Mouse (Mus musculus) mesoderm, embryonic 11.5 days (tissue): ENCODE results near the gene Zbtb5.
A peak's percentile ranks its signal among the peaks of the same experiment; 100 is the strongest.
"Not testable (repeated sequence)": the region's sequence is repeated elsewhere in the genome, so short reads cannot be mapped to it uniquely, and the experiment has no call there.

Source experiments
- DNase-seq: peaks from one replicate; pipeline ENCODE4 v3.0.0-alpha.2; 2012; ENCODE audit warnings: low read depth, low spot score

Zbtb5 gene

DNA sequence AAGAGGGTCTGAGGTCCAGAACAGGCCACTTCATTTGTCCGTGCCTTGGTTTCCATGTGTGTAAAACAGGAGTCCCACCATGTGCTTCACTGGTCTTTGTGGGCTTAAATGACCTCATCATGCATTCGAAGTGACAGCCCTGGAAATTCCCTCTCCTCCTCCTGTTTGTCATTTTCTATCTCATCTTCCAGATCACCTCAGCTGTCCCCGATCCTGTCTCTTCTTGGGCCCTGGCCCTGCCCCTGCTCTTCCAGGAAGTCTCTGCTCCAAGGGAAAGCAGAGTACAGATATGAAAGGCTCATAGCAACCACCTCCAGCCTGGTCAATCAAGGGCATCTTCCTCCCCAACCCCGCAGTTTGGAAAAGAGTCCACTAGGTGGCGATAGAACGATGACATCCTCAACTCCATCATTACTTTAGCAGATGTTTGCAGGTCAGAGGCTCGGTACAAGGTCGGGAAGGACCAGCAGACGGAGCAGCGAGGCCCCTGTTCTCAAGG lies 41.6 kb downstream of the Zbtb5 start:
- DNase-seq: peak; percentile 84

- no peak for DNase-seq
Observed at GRCm38 (mm10) chr4:44970056-44970455, 42.2 kb downstream of the Zbtb5 start.

DNA sequence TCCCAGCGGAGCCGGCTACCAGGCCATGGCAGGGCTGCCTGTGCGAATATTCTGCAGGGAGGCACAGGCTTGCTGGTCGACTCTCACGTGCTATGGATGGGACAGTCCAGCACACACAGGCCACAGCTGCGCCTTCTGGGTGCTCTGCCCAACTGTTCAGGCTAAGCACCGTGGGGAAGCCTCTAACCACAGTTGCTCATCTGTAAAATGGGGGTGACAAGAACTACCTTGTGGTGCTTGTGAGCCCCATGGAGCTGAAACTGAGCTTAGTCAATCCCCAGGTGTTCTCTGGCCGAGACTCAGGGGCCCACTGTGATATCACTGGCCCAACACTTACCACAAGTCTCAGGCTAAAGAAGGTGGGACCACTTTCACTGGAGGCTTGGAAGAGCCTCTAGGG lies 44.8 kb downstream of the Zbtb5 start:
- DNase-seq: no peak

- no peak for DNase-seq
Observed at GRCm38 (mm10) chr4:44965736-44966135, 46.5 kb downstream of the Zbtb5 start.

DNA sequence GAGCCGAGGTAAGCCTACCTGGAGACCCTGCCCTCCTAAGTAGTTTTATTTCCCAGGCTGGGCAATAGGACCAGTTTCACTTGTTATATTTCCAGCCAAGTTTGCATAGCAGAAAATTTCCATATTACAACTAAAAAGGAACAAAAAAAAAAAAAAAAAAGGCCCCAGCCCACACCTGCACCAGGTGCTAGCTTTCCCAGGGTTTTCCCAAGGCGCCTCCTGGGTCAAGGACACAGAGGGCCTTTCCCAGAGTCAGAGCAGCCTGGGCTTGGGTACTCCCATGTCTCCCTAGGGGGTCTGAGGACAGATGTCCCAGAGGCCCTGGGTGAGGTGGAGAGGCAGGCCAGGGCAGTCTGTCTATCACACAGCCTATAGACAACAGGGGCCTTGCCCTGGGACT lies 47.0 kb downstream of the Zbtb5 start:
- no peak for DNase-seq

DNA sequence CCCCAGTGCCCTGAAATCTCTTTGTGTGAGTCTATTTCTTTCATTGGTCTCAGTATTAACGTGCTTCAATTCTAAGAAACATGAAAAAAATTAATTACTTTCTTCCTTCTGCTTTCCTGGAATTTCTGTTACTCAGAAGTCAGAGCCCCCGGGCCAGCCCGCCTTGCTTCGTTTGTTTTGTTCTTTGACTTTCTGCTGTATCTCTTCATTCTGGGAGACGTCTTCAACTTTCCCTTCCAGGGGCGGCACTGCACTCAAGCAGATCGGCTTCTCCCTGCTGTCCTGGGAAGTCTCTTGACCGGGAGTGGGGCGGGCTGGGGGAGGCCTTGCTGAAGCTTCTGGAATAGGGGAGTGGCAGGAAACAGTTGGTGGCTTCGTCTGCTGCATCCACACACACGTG lies 49.1 kb downstream of the Zbtb5 start:
- DNase-seq: no peak

- DNase-seq: no peak
Observed at GRCm38 (mm10) chr4:44959220-44959619, 53.0 kb downstream of the Zbtb5 start.

DNA sequence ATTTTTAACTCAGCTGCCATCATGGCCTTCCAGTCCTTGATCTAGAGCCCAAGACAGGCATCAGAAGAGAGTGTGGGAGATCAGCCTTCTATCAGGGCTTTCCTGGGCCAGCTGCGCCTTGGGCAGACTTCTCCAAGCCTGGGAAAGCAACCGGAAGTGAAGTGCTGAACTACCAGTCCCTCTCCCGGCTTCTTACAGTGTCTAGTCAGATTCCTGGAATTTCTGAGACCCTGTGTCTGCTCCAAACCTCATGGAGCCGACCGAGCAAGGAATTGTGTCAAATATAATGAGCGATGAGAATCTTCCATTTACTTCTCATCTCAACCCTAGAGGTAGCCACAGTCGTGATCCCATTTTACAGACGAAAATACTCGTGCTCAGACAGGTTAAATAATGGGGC lies 53.4 kb downstream of the Zbtb5 start:
- no peak for DNase-seq

DNA sequence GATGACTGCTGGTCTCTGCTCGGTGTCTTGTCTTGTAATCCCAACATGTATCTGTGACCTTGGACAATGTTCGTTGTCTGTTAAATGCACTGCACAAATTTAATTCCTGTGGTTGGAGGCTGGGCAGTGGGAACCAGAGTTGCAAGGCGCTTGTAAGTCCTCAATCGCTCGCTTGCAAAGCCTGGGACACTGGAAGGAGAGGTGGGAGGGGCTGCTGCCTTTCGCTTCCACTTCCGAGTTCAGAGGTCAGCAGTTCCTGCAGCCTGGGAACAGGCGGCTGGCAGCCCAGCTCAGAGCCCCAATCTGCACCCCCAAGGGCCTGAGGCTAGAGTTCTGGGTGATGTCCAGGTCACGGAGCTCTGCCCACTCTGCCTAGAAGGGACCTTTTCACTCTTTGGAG lies 59.2 kb downstream of the Zbtb5 start:
- no peak for DNase-seq

GRCm38 (mm10) chr4:44948314-44948713 lies 63.9 kb downstream of the Zbtb5 start:
- DNase-seq: no peak

GRCm38 (mm10) chr4:44947464-44947863 lies 64.7 kb downstream of the Zbtb5 start:
- DNase-seq: no peak

DNA sequence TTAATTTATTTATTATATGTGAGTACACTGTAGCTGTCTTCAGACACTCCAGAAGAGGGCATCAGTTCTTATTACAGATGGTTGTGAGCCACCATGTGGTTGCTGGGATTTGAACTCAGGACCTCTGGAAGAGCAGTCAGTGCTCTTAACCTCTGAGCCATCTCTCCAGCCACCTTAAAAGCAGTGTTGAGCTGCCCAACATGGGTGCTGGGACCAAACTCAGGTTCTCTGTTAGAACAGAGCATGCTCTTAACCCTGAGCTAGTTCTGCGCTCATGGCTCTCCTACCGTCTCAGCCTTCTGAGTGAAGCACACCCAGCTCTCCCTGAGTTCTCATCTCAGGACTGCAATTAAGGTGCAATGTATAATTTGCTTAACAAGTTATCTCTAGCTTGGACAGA lies 66.1 kb downstream of the Zbtb5 start:
- DNase-seq: not testable (repeated sequence)

- no peak for DNase-seq
Observed at GRCm38 (mm10) chr4:44944426-44945075, 67.7 kb downstream of the Zbtb5 start.

DNA sequence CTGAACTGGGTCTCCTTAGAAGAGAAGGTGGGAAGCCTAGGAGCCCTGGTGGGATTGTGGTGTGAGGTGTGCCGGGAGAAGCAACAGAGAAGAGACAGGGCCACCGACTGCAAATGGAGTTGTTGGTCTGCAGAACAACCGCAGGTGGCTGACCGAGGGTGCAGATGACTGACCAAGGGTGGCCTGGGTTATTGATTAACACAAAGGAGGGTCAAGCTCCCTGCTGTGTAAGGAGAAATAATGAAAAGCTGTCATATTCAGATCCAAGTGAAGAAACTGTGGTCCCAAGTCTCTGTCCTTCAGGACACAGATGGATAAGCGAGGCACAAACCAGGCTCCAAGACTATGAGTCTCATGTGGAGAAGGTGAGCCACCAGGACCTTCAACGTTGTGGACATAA lies 68.7 kb downstream of the Zbtb5 start:
- DNase-seq: no peak

- no peak for DNase-seq
Observed at GRCm38 (mm10) chr4:44942237-44942636, 70.0 kb downstream of the Zbtb5 start.
